Mouse (Mus musculus): ENCODE data around the gene Cse1l.

Cse1l gene

GRCm38 (mm10) chr2:166974177-166974872, 68.5 kb downstream of the Cse1l start:
- no peak for DNase-seq (ENCODE audit: low spot score in 2 of 2)

- DNase-seq (ENCODE audit: low spot score in 2 of 2): no peak
Observed at GRCm38 (mm10) chr2:166976356-166976755, 70.5 kb downstream of the Cse1l start.

- no peak for DNase-seq (ENCODE audit: low spot score in 2 of 2)
Observed at GRCm38 (mm10) chr2:166977490-166977889, 71.7 kb downstream of the Cse1l start.

GRCm38 (mm10) chr2:166980161-166980560, 74.3 kb downstream of the Cse1l start:
- DNase-seq (ENCODE audit: low spot score in 2 of 2): no peak

GRCm38 (mm10) chr2:166983351-166983894, 77.6 kb downstream of the Cse1l start:
- no peak for DNase-seq (ENCODE audit: low spot score in 2 of 2)

GRCm38 (mm10) chr2:166990861-166991260, 85.0 kb downstream of the Cse1l start:
- no peak for DNase-seq (ENCODE audit: low spot score in 2 of 2)

GRCm38 (mm10) chr2:166991945-166992344, 86.1 kb downstream of the Cse1l start:
- no peak for DNase-seq (ENCODE audit: low spot score in 2 of 2)

- DNase-seq (ENCODE audit: low spot score in 2 of 2): peak in 1 of 2 experiments; percentile 50
Observed at GRCm38 (mm10) chr2:166995021-166995795, 89.4 kb downstream of the Cse1l start.
